Mouse (Mus musculus) erythroblast, embryonic 14.5 days (primary cell): Measurements from ENCODE around the gene Zfp618.

ENCODE experiments used
- GATA1 ChIP-seq: IDR thresholded peaks from 2 replicates; pipeline ENCODE4 v1.6.1; 2012; ENCODE audit warnings: low read length, inconsistent platforms, mixed read lengths
- TAL1 ChIP-seq: IDR thresholded peaks from 3 replicates; pipeline ENCODE4 v1.6.1; 2012; ENCODE audit warnings: low read length, inconsistent platforms, mixed read lengths

GRCm38 (mm10) chr4:62999321-62999720 lies 33.9 kb downstream of the Zfp618 start:
- no peak for TF ChIP-seq TAL1
- no peak for TF ChIP-seq GATA1
